Mouse (Mus musculus): ENCODE results near the gene Onecut3. TPM values are rescaled to one million over a fixed set of nuclear protein-coding genes. Genes with fewer than 3 reads are reported as not detected.
A peak's percentile ranks its signal among the peaks of the same experiment; 100 is the strongest.

Gene Onecut3
- polyA plus RNA-seq, 1 experiment from 2014 or later: not detected

- WGBS: 8% methylated on average over 20 of the region's 20 CpGs
- ATAC-seq (ENCODE audit: low read depth) (peak; percentile 86), DNase-seq (ENCODE audit: low spot score) (peak; percentile 76)
- Histone ChIP-seq H3K9me3 (ENCODE audit: control insufficient read depth, low read length) (no peaks in the 10 kb centered on the region), H3K4me1 (ENCODE audit: control insufficient read depth, insufficient read depth, low read length) (no peaks in the 10 kb centered on the region), H3K27me3 (replicated peaks; ENCODE audit: control insufficient read depth, insufficient read depth, low read length) (peaks cover 58% of the 10 kb centered on the region), H3K27ac (replicated peaks; ENCODE audit: low read depth, low read length) (no peak overlapping the region), H3K36me3 (ENCODE audit: control insufficient read depth, insufficient read depth, low read length) (no peaks in the 10 kb centered on the region), H3K9ac (ENCODE audit: low read depth, low read length) (peak overlapping the region; percentile 56), H3K4me3 (ENCODE audit: low read depth, low read length) (peak overlapping the region; percentile 37), H3K4me2 (ENCODE audit: low read depth, low read length) (peak overlapping the region; percentile 71)
Measured at GRCm38 (mm10) chr10:80509412-80510272, 15.0 kb downstream of the Onecut3 start.

GRCm38 (mm10) chr10:80510273-80510660, 15.6 kb downstream of the Onecut3 start:
- ATAC-seq (ENCODE audit: low read depth): no peak

GRCm38 (mm10) chr10:80513739-80514138, 19.1 kb downstream of the Onecut3 start:
- Histone ChIP-seq H3K36me3 (ENCODE audit: control insufficient read depth, insufficient read depth, low read length) (no peaks in the 10 kb centered on the region), H3K4me2 (ENCODE audit: low read depth, low read length) (peak overlapping the region; percentile 32; the same call in 1 of the 2 replicates), H3K27ac (replicated peaks; ENCODE audit: low read depth, low read length) (no peak overlapping the region), H3K27me3 (replicated peaks; ENCODE audit: control insufficient read depth, insufficient read depth, low read length) (peaks cover 42% of the 10 kb centered on the region), H3K9ac (ENCODE audit: low read depth, low read length) (peak overlapping the region; percentile 28), H3K4me1 (ENCODE audit: control insufficient read depth, insufficient read depth, low read length) (no peaks in the 10 kb centered on the region), H3K9me3 (ENCODE audit: control insufficient read depth, low read length) (no peaks in the 10 kb centered on the region), H3K4me3 (ENCODE audit: low read depth, low read length) (no peak overlapping the region)
- ATAC-seq (ENCODE audit: low read depth) (no peak), DNase-seq (ENCODE audit: low spot score) (no peak)
- WGBS: 11% methylated on average over 19 of the region's 19 CpGs

More at GRCm38 (mm10) chr10:80510273-80510660, 15.6 kb downstream of the Onecut3 start:
- DNase-seq (ENCODE audit: low spot score): no peak
- Histone ChIP-seq H3K27me3 (replicated peaks; ENCODE audit: control insufficient read depth, insufficient read depth, low read length) (peaks cover 57% of the 10 kb centered on the region), H3K27ac (replicated peaks; ENCODE audit: low read depth, low read length) (no peak overlapping the region), H3K4me1 (ENCODE audit: control insufficient read depth, insufficient read depth, low read length) (no peaks in the 10 kb centered on the region), H3K9ac (ENCODE audit: low read depth, low read length) (no peak overlapping the region), H3K4me3 (ENCODE audit: low read depth, low read length) (no peak overlapping the region), H3K36me3 (ENCODE audit: control insufficient read depth, insufficient read depth, low read length) (no peaks in the 10 kb centered on the region), H3K4me2 (ENCODE audit: low read depth, low read length) (0 out of 2 replicates have a peak overlapping the region, but pooled peaks have one; percentile 71), H3K9me3 (ENCODE audit: control insufficient read depth, low read length) (no peaks in the 10 kb centered on the region)
- WGBS: 40% methylated on average over 10 of the region's 10 CpGs

- Histone ChIP-seq H3K36me3 (ENCODE audit: control insufficient read depth, insufficient read depth, low read length) (no peaks in the 10 kb centered on the region), H3K27ac (replicated peaks; ENCODE audit: low read depth, low read length) (no peak overlapping the region), H3K9ac (ENCODE audit: low read depth, low read length) (no peak overlapping the region), H3K4me3 (ENCODE audit: low read depth, low read length) (no peak overlapping the region), H3K27me3 (replicated peaks; ENCODE audit: control insufficient read depth, insufficient read depth, low read length) (peaks cover 13% of the 10 kb centered on the region), H3K9me3 (ENCODE audit: control insufficient read depth, low read length) (no peaks in the 10 kb centered on the region), H3K4me1 (ENCODE audit: control insufficient read depth, insufficient read depth, low read length) (no peaks in the 10 kb centered on the region), H3K4me2 (ENCODE audit: low read depth, low read length) (no peak overlapping the region)
- no peak for ATAC-seq (ENCODE audit: low read depth)
- no peak for DNase-seq (ENCODE audit: low spot score)
- 71% methylated on average over 2 of the region's 2 CpGs for WGBS
Measured at GRCm38 (mm10) chr10:80519287-80519686, 24.7 kb downstream of the Onecut3 start.

GRCm38 (mm10) chr10:80523299-80523698, 28.7 kb downstream of the Onecut3 start:
- Histone ChIP-seq H3K27ac (replicated peaks; ENCODE audit: low read depth, low read length) (no peak overlapping the region), H3K4me1 (ENCODE audit: control insufficient read depth, insufficient read depth, low read length) (no peaks in the 10 kb centered on the region), H3K27me3 (replicated peaks; ENCODE audit: control insufficient read depth, insufficient read depth, low read length) (no peaks in the 10 kb centered on the region), H3K36me3 (ENCODE audit: control insufficient read depth, insufficient read depth, low read length) (no peaks in the 10 kb centered on the region), H3K4me2 (ENCODE audit: low read depth, low read length) (no peak overlapping the region), H3K9me3 (ENCODE audit: control insufficient read depth, low read length) (no peaks in the 10 kb centered on the region), H3K4me3 (ENCODE audit: low read depth, low read length) (no peak overlapping the region), H3K9ac (ENCODE audit: low read depth, low read length) (no peak overlapping the region)
- no peak for DNase-seq (ENCODE audit: low spot score)
- no peak for ATAC-seq (ENCODE audit: low read depth)
- WGBS: 91% methylated on average over 7 of the region's 7 CpGs

GRCm38 (mm10) chr10:80526172-80526571, 31.5 kb downstream of the Onecut3 start:
- Histone ChIP-seq H3K4me3 (ENCODE audit: low read depth, low read length) (no peak overlapping the region), H3K4me2 (ENCODE audit: low read depth, low read length) (0 out of 2 replicates have a peak overlapping the region, but pooled peaks have one; percentile 15), H3K4me1 (ENCODE audit: control insufficient read depth, insufficient read depth, low read length) (no peaks in the 10 kb centered on the region), H3K9ac (ENCODE audit: low read depth, low read length) (no peak overlapping the region), H3K36me3 (ENCODE audit: control insufficient read depth, insufficient read depth, low read length) (no peaks in the 10 kb centered on the region), H3K9me3 (ENCODE audit: control insufficient read depth, low read length) (no peaks in the 10 kb centered on the region), H3K27me3 (replicated peaks; ENCODE audit: control insufficient read depth, insufficient read depth, low read length) (no peaks in the 10 kb centered on the region), H3K27ac (replicated peaks; ENCODE audit: low read depth, low read length) (no peak overlapping the region)
- ATAC-seq (ENCODE audit: low read depth) (peak; percentile 88), DNase-seq (ENCODE audit: low spot score) (peak; percentile 53)
- 25% methylated on average over 9 of the region's 9 CpGs for WGBS

- no peak overlapping the region for H3K9ac ChIP-seq (ENCODE audit: low read depth, low read length)
- WGBS: 82% methylated on average over 11 of the region's 11 CpGs
- H3K4me2 ChIP-seq (ENCODE audit: low read depth, low read length): no peak overlapping the region
- H3K4me3 ChIP-seq (ENCODE audit: low read depth, low read length): no peak overlapping the region
- DNase-seq (ENCODE audit: low spot score): no peak
- no peaks in the 10 kb centered on the region for H3K4me1 ChIP-seq (ENCODE audit: control insufficient read depth, insufficient read depth, low read length)
- H3K27me3 ChIP-seq (replicated peaks; ENCODE audit: control insufficient read depth, insufficient read depth, low read length): peaks cover 23% of the 10 kb centered on the region
- H3K27ac ChIP-seq (replicated peaks; ENCODE audit: low read depth, low read length): no peak overlapping the region
- no peak for ATAC-seq (ENCODE audit: low read depth)
- no peaks in the 10 kb centered on the region for H3K36me3 ChIP-seq (ENCODE audit: control insufficient read depth, insufficient read depth, low read length)
- no peaks in the 10 kb centered on the region for H3K9me3 ChIP-seq (ENCODE audit: control insufficient read depth, low read length)
Measured at GRCm38 (mm10) chr10:80532783-80533182, 38.1 kb downstream of the Onecut3 start.

GRCm38 (mm10) chr10:80533704-80534103, 39.1 kb downstream of the Onecut3 start:
- Histone ChIP-seq H3K9me3 (ENCODE audit: control insufficient read depth, low read length) (no peaks in the 10 kb centered on the region), H3K9ac (ENCODE audit: low read depth, low read length) (no peak overlapping the region), H3K4me3 (ENCODE audit: low read depth, low read length) (no peak overlapping the region), H3K27me3 (replicated peaks; ENCODE audit: control insufficient read depth, insufficient read depth, low read length) (peaks cover 30% of the 10 kb centered on the region), H3K36me3 (ENCODE audit: control insufficient read depth, insufficient read depth, low read length) (no peaks in the 10 kb centered on the region), H3K4me1 (ENCODE audit: control insufficient read depth, insufficient read depth, low read length) (no peaks in the 10 kb centered on the region), H3K4me2 (ENCODE audit: low read depth, low read length) (no peak overlapping the region), H3K27ac (replicated peaks; ENCODE audit: low read depth, low read length) (no peak overlapping the region)
- ATAC-seq (ENCODE audit: low read depth): no peak
- 17% methylated on average over 7 of the region's 7 CpGs for WGBS
- no peak for DNase-seq (ENCODE audit: low spot score)
